Mouse (Mus musculus) embryonic facial prominence, embryonic 11.5 days (tissue): Measurements from ENCODE around the gene Psg17. TPM values are rescaled to one million over a fixed set of nuclear protein-coding genes. Genes with fewer than 3 reads are reported as not detected.
A peak's percentile ranks its signal among the peaks of the same experiment; 100 is the strongest.
"Not testable (repeated sequence)": the region's sequence is repeated elsewhere in the genome, so short reads cannot be mapped to it uniquely, and the experiment has no call there.

Source experiments
- ATAC-seq: fragments of 200-750 bp; cut with Nextera tagmentation; replicated peaks from 2 replicates; pipeline ENCODE4 v1.8.0; 2017; ENCODE audit warnings: low read depth; ENCODE audit not compliant: insufficient number of reproducible peaks, low FRiP score, low TSS enrichment
- DNase-seq: peaks from one replicate; pipeline ENCODE4 v3.0.0-alpha.2; 2015; ENCODE audit warnings: low spot score
- H3K27ac ChIP-seq: fragments of 300-500 bp; sonication (generic); replicated peaks from 2 replicates; pipeline ENCODE4 v1.5.1; 2014; ENCODE audit warnings: mild to moderate bottlenecking, low read depth, low read length, control low read depth
- H3K27me3 ChIP-seq: fragments of 300-500 bp; sonication (generic); 2 replicates; pipeline ENCODE4 v1.6.1; 2014; ENCODE audit warnings: mild to moderate bottlenecking, low read length, moderate library complexity, mixed read lengths; ENCODE audit not compliant: control insufficient read depth, insufficient read depth
- H3K36me3 ChIP-seq: fragments of 300-500 bp; sonication (generic); replicated peaks from 2 replicates; pipeline ENCODE4 v1.6.1; 2014; ENCODE audit warnings: low read depth, mild to moderate bottlenecking, low read length, moderate library complexity, mixed read lengths; ENCODE audit not compliant: control insufficient read depth, insufficient read depth
- H3K4me1 ChIP-seq: fragments of 300-500 bp; sonication (generic); 2 replicates; pipeline ENCODE4 v1.6.1; 2014; ENCODE audit warnings: low read length, mixed read lengths; ENCODE audit not compliant: control insufficient read depth, insufficient read depth
- H3K4me2 ChIP-seq: fragments of 300-500 bp; sonication (generic); 2 replicates; pipeline ENCODE4 v1.6.1; 2014; ENCODE audit warnings: low read depth, mild to moderate bottlenecking, control low read depth, low read length, moderate library complexity
- H3K4me3 ChIP-seq: fragments of 300-500 bp; sonication (generic); 2 replicates; pipeline ENCODE4 v1.5.1; 2014; ENCODE audit warnings: low read depth, low read length, control low read depth
- H3K9ac ChIP-seq: fragments of 300-500 bp; sonication (generic); replicated peaks from 2 replicates; pipeline ENCODE4 v1.6.1; 2014; ENCODE audit warnings: mild to moderate bottlenecking, control low read depth, low read length
- H3K9me3 ChIP-seq: fragments of 300-500 bp; sonication (generic); replicated peaks from 2 replicates; pipeline ENCODE4 v1.6.1; 2016; ENCODE audit warnings: mild to moderate bottlenecking, low read length, inconsistent platforms, mixed read lengths; ENCODE audit not compliant: control insufficient read depth
- WGBS: fragments of 180-500 bp; shearing (Covaris S2); extraction: QIAGEN DNeasy Blood & Tissue Kit; methylation state at CpG from one replicate; pipeline ENCODE4 v1.1.7; 2014; 5-methylcytosine and 5-hydroxymethylcytosine counted together
- polyA plus RNA-seq: library from polyadenylated mRNA; unstranded; fragments of >200 nt; fragmentation: Nextera tagmentation; extraction: Ambion mirVana; gene quantifications from 2 replicates; pipeline ENCODE4 v1.2.1, GENCODE M21; 2014

Psg17 gene
- not detected in 2 replicates for polyA plus RNA-seq

- Histone ChIP-seq H3K9me3 (no peaks in the 10 kb centered on the region), H3K36me3 (no peaks in the 10 kb centered on the region), H3K4me2 (no peak within 1 kb of the TSS), H3K27ac (no peak within 1 kb of the TSS), H3K4me1 (no peaks in the 10 kb centered on the region), H3K4me3 (no peak within 1 kb of the TSS), H3K27me3 (no peaks in the 10 kb centered on the region), H3K9ac (no peak within 1 kb of the TSS)
- ATAC-seq (no peak), DNase-seq (no peak)
- 75% methylated on average over 3 of the region's 3 CpGs for WGBS
Observed at GRCm38 (mm10) chr7:18821507-18821906, at the start of gene Psg17. Psg17 (minus strand) TSS chr7:18821607.

DNA sequence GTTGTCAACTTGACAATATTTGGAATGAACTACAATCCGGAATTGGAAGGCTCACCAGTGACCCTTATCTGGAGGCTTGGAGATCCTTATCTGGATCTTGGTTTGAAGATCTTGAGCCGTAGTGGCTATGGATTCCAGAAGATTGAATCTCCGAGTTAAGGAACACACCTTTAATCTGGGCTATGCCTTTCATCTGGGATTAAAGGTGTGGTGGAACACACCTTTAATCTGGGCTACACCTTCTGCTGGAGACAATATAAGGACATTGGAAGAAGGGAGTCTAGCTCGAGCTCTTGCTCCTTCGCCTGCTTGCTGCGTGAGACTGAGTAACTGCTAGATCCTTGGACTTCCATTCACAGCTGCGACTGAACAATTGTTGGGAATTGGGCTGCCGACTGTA is 49.6 kb upstream of the Psg17 start, which contains the start of gene Pglyrp1:
Pglyrp1 (plus strand) TSS at position 301 of the 400 bp plus-strand sequence.
- WGBS, result no CpG with 5 or more reads among the region's 8 CpGs
- ATAC-seq, H3K4me1 ChIP-seq, H3K36me3 ChIP-seq, H3K27ac ChIP-seq, H3K9ac ChIP-seq, H3K9me3 ChIP-seq, H3K4me2 ChIP-seq, H3K27me3 ChIP-seq, H3K4me3 ChIP-seq, DNase-seq: not testable (repeated sequence)

- H3K4me2 ChIP-seq, result no peak overlapping the region
- no peak overlapping the region for H3K4me3 ChIP-seq
- H3K27ac ChIP-seq, result no peak overlapping the region
- no peaks in the 10 kb centered on the region for H3K4me1 ChIP-seq
- no peak overlapping the region for H3K9ac ChIP-seq
- H3K9me3 ChIP-seq, result no peaks in the 10 kb centered on the region
- H3K36me3 ChIP-seq, result no peaks in the 10 kb centered on the region
- no peaks in the 10 kb centered on the region for H3K27me3 ChIP-seq
- no peak for DNase-seq
- 86% methylated on average over 2 of the region's 2 CpGs for WGBS
- no peak for ATAC-seq
Observed at GRCm38 (mm10) chr7:18868491-18868890, 47.1 kb upstream of the Psg17 start.

- ATAC-seq (no peak), DNase-seq (no peak)
Observed at GRCm38 (mm10) chr7:18862801-18863200, 41.4 kb upstream of the Psg17 start.

GRCm38 (mm10) chr7:18858310-18858916 is 37.0 kb upstream of the Psg17 start:
- peak; percentile 52; the same call in 1 of the 2 replicates for ATAC-seq
- H3K4me2 ChIP-seq, result no peak overlapping the region
- H3K4me1 ChIP-seq, result no peaks in the 10 kb centered on the region
- DNase-seq, result peak; percentile 21
- H3K27me3 ChIP-seq, result no peaks in the 10 kb centered on the region
- no peak overlapping the region for H3K4me3 ChIP-seq
- H3K9ac ChIP-seq, result no peak overlapping the region
- 73% methylated on average over 5 of the region's 5 CpGs for WGBS
- H3K36me3 ChIP-seq, result no peaks in the 10 kb centered on the region
- no peaks in the 10 kb centered on the region for H3K9me3 ChIP-seq
- H3K27ac ChIP-seq, result no peak overlapping the region

More at GRCm38 (mm10) chr7:18862801-18863200, 41.4 kb upstream of the Psg17 start:
- no peak overlapping the region for H3K4me3 ChIP-seq
- no peak overlapping the region for H3K27ac ChIP-seq
- H3K4me2 ChIP-seq, result no peak overlapping the region
- 87% methylated on average over 6 of the region's 6 CpGs for WGBS
- no peaks in the 10 kb centered on the region for H3K4me1 ChIP-seq
- H3K27me3 ChIP-seq, result no peaks in the 10 kb centered on the region
- H3K9ac ChIP-seq, result no peak overlapping the region
- no peaks in the 10 kb centered on the region for H3K36me3 ChIP-seq
- H3K9me3 ChIP-seq, result no peaks in the 10 kb centered on the region

DNA sequence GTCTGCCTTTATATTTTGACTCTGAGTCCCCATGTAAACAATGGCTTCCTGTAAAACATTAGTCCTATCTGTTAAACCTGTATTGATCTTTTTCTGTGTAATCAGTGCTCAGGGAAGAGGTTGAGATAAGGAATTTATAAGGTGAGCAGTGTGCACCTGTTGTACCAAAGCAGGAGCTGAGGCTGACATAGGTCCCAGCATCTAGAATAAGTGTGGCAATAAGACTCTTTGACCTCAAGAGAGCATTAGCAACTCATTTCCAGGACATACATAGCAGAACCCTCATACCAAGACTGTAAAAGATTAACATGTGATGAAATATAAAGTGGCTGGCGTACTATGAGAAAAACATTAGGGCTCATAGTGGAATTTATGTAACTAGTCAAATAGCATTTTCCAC is 27.0 kb upstream of the Psg17 start:
- Histone ChIP-seq H3K27me3 (no peaks in the 10 kb centered on the region), H3K4me2 (no peak overlapping the region), H3K9ac (no peak overlapping the region), H3K27ac (no peak overlapping the region), H3K4me3 (no peak overlapping the region), H3K9me3 (no peaks in the 10 kb centered on the region), H3K36me3 (no peaks in the 10 kb centered on the region), H3K4me1 (no peaks in the 10 kb centered on the region)
- WGBS, result 93% methylated on average over 1 of the region's 1 CpGs
- no peak for ATAC-seq
- no peak for DNase-seq

DNA sequence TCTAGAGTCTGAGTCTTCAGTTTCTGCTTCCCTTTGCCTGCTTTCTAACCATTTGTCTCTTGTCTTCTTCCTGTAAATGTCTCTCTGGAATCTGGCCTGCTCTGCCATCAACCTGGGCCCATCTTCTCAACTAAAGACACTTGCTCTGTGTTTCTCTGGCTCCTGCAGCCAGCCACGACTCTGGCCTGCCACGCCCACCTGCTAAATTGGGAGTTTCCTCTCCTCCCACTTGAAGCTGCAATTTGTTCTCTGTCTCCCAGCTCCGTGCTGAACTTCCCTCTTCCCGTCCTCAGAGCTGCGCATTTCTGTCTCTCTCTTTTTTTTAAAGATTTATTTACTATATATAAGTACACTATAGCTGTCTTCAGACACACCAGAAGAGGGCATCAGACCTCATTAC is 23.4 kb upstream of the Psg17 start:
- ATAC-seq (no peak), DNase-seq (no peak)
- Histone ChIP-seq H3K27ac (no peak overlapping the region), H3K9me3 (no peaks in the 10 kb centered on the region), H3K27me3 (no peaks in the 10 kb centered on the region), H3K4me3 (no peak overlapping the region), H3K4me1 (no peaks in the 10 kb centered on the region; the same call in 1 of the 2 replicates), H3K4me2 (no peak overlapping the region), H3K36me3 (no peaks in the 10 kb centered on the region), H3K9ac (no peak overlapping the region)
- 46% methylated on average over 5 of the region's 5 CpGs for whole genome bisulfite sequencing

DNA sequence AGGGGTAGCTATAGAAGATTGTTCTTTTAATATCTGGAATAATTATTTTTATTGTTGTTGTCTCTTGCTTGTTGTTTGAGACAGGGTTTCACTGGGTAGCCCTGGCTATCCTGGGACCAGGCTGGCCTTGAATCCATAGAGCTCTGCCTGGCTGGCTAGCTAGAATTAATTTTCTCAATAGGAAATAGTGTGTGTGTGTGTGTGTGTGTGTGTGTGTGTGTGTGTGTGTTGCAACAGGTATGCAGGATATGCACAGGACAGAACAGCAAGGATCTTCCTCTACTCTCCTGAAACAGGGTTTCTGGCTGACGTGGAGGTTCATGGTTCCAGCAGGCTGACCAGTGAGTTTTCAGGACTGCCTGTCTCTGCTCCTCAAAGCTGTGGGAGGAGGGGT is 19.8 kb upstream of the Psg17 start:
- H3K4me2 ChIP-seq, result no peak overlapping the region
- DNase-seq, result no peak
- no peak; the same call in 1 of the 2 replicates for ATAC-seq
- no peak overlapping the region for H3K9ac ChIP-seq
- H3K27me3 ChIP-seq, result no peaks in the 10 kb centered on the region
- no peaks in the 10 kb centered on the region for H3K36me3 ChIP-seq
- no peak overlapping the region for H3K27ac ChIP-seq
- no peaks in the 10 kb centered on the region for H3K9me3 ChIP-seq
- H3K4me1 ChIP-seq, result no peaks in the 10 kb centered on the region; the same call in 1 of the 2 replicates
- no peak overlapping the region for H3K4me3 ChIP-seq
- WGBS, result 88% methylated on average over 1 of the region's 1 CpGs
